Mouse (Mus musculus) mesoderm, embryonic 11.5 days (tissue): ENCODE data around the gene Cercam.
"Not testable (repeated sequence)": the region's sequence is repeated elsewhere in the genome, so short reads cannot be mapped to it uniquely, and the experiment has no call there.

Source experiments
- DNase-seq: peaks from one replicate; pipeline ENCODE4 v3.0.0-alpha.2; 2012; ENCODE audit warnings: low read depth, low spot score

Gene Cercam

GRCm38 (mm10) chr2:29897366-29897765 lies 28.4 kb downstream of the Cercam start:
- no peak for DNase-seq

- no peak for DNase-seq
Measured at GRCm38 (mm10) chr2:29898081-29898480, 29.1 kb downstream of the Cercam start.

- no peak for DNase-seq
Measured at GRCm38 (mm10) chr2:29902194-29902593, 33.2 kb downstream of the Cercam start.

- DNase-seq = not testable (repeated sequence)
Measured at GRCm38 (mm10) chr2:29908171-29908570, 39.2 kb downstream of the Cercam start.

- peak; percentile 19 for DNase-seq
Measured at GRCm38 (mm10) chr2:29910042-29910441, 41.1 kb downstream of the Cercam start.

- DNase-seq = no peak
Measured at GRCm38 (mm10) chr2:29917621-29918020, 48.7 kb downstream of the Cercam start.

- DNase-seq = peak; percentile 28
Measured at GRCm38 (mm10) chr2:29922011-29922410, 53.0 kb downstream of the Cercam start.

GRCm38 (mm10) chr2:29926542-29926941 lies 57.6 kb downstream of the Cercam start:
- DNase-seq = no peak

GRCm38 (mm10) chr2:29930506-29930905 lies 61.5 kb downstream of the Cercam start:
- no peak for DNase-seq

GRCm38 (mm10) chr2:29931194-29931593 lies 62.2 kb downstream of the Cercam start:
- no peak for DNase-seq
